Mouse (Mus musculus) midbrain, embryonic 14.5 days (tissue): ENCODE results near the gene Sdhaf4. TPM values are rescaled to one million over a fixed set of nuclear protein-coding genes. Genes with fewer than 3 reads are reported as not detected.
"Not testable (repeated sequence)": the region's sequence is repeated elsewhere in the genome, so short reads cannot be mapped to it uniquely, and the experiment has no call there.

ENCODE experiments used
- ATAC-seq: fragments of 200-750 bp; cut with Nextera tagmentation; 2 replicates; pipeline ENCODE4 v1.8.0; 2017; ENCODE audit warnings: moderate number of reproducible peaks, moderate library complexity; ENCODE audit not compliant: low FRiP score, low TSS enrichment
- DNase-seq: peaks from one replicate; pipeline ENCODE4 v3.0.0-alpha.2; 2015
- H3K27ac ChIP-seq: fragments of 300-500 bp; sonication (generic); replicated peaks from 2 replicates; pipeline ENCODE4 v1.5.1; 2014; ENCODE audit warnings: mild to moderate bottlenecking, low read depth, low read length, moderate library complexity
- H3K27me3 ChIP-seq: fragments of 300-500 bp; sonication (generic); 2 replicates; pipeline ENCODE4 v1.6.1; 2014; ENCODE audit warnings: low read length, control low read depth, mixed read lengths; ENCODE audit not compliant: control insufficient read depth, insufficient read depth
- H3K36me3 ChIP-seq: fragments of 300-500 bp; sonication (generic); 2 replicates; pipeline ENCODE4 v1.6.1; 2014; ENCODE audit warnings: low read length, control low read depth; ENCODE audit not compliant: control insufficient read depth, insufficient read depth
- H3K4me1 ChIP-seq: fragments of 300-500 bp; sonication (generic); 2 replicates; pipeline ENCODE4 v1.6.1; 2014; ENCODE audit warnings: mild to moderate bottlenecking, antibody characterized with exemption, low read length, control low read depth; ENCODE audit not compliant: control insufficient read depth, insufficient read depth
- H3K4me2 ChIP-seq: fragments of 300-500 bp; sonication (generic); 2 replicates; pipeline ENCODE4 v1.6.1; 2014; ENCODE audit warnings: mild to moderate bottlenecking, low read length, moderate library complexity
- H3K4me3 ChIP-seq: fragments of 300-500 bp; sonication (generic); replicated peaks from 2 replicates; pipeline ENCODE4 v1.5.1; 2014; ENCODE audit warnings: low read depth, low read length
- H3K9ac ChIP-seq: fragments of 300-500 bp; sonication (generic); replicated peaks from 2 replicates; pipeline ENCODE4 v1.6.1; 2014; ENCODE audit warnings: mild to moderate bottlenecking, low read length, moderate library complexity
- H3K9me3 ChIP-seq: fragments of 300-500 bp; sonication (generic); 2 replicates; pipeline ENCODE4 v1.6.1; 2016; ENCODE audit warnings: low read length, control low read depth, mixed read lengths; ENCODE audit not compliant: control insufficient read depth
- WGBS: fragments of 180-500 bp; shearing (Covaris S2); extraction: QIAGEN DNeasy Blood & Tissue Kit; methylation state at CpG from one replicate; pipeline ENCODE4 v1.1.7; 2014; 5-methylcytosine and 5-hydroxymethylcytosine counted together
- polyA plus RNA-seq: library from polyadenylated mRNA; unstranded; fragments of >200 nt; fragmentation: Nextera tagmentation; extraction: Ambion mirVana; gene quantifications from 2 replicates; pipeline ENCODE4 v1.2.1, GENCODE M21; 2014

Gene Sdhaf4
- polyA plus RNA-seq, 1 experiment from 2014 or later: 115 TPM

DNA sequence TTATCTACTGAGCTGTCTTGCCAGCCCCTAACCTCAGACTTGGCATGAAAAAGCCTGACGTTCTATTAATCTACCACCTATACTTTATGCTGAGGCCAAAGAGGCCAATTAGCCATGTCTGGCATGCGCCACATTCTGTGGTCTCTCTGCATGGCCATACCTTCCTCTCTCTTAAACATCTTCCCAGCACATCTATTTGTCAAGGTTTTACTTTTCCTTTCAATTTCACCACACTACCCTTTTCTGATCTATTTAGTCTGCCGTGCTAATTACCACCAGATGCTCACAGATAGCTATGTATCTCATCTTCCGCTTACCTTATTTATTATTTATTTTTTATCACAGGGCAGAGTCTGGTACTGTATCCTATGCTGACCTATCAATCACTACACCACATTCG lies 6.1 kb downstream of the Sdhaf4 start:
- Histone ChIP-seq H3K27ac (no peak overlapping the region), H3K36me3 (peaks cover 29% of the 10 kb centered on the region), H3K9ac (no peak overlapping the region), H3K4me3 (no peak overlapping the region), H3K9me3 (no peaks in the 10 kb centered on the region), H3K4me1 (peaks cover 2% of the 10 kb centered on the region; the same call in 1 of the 2 replicates), H3K27me3 (no peaks in the 10 kb centered on the region), H3K4me2 (no peak overlapping the region)
- 98% methylated on average over 5 of the region's 5 CpGs for WGBS
- DNase-seq (no peak), ATAC-seq (no peak)

- H3K36me3 ChIP-seq: peaks cover 29% of the 10 kb centered on the region
- no peak overlapping the region for H3K4me2 ChIP-seq
- no peaks in the 10 kb centered on the region for H3K27me3 ChIP-seq
- H3K4me1 ChIP-seq: no peaks in the 10 kb centered on the region
- ATAC-seq (no peak), DNase-seq (no peak)
- no peak overlapping the region for H3K9ac ChIP-seq
- no peak overlapping the region for H3K4me3 ChIP-seq
- 96% methylated on average over 7 of the region's 7 CpGs for WGBS
- no peaks in the 10 kb centered on the region for H3K9me3 ChIP-seq
- no peak overlapping the region for H3K27ac ChIP-seq
Observed at GRCm38 (mm10) chr1:23998866-23999265, 6.6 kb downstream of the Sdhaf4 start.

GRCm38 (mm10) chr1:23998120-23998810 lies 7.2 kb downstream of the Sdhaf4 start:
- WGBS: 92% methylated on average over 7 of the region's 7 CpGs
- H3K4me3 ChIP-seq: no peak overlapping the region
- no peak overlapping the region for H3K4me2 ChIP-seq
- H3K27me3 ChIP-seq: no peaks in the 10 kb centered on the region
- H3K9ac ChIP-seq: no peak overlapping the region
- no peak for ATAC-seq
- no peak overlapping the region for H3K27ac ChIP-seq
- H3K9me3 ChIP-seq: no peaks in the 10 kb centered on the region
- no peak for DNase-seq
- H3K4me1 ChIP-seq: no peaks in the 10 kb centered on the region
- H3K36me3 ChIP-seq: peaks cover 29% of the 10 kb centered on the region

GRCm38 (mm10) chr1:23997493-23997892 lies 8.0 kb downstream of the Sdhaf4 start:
- ATAC-seq (no peak), DNase-seq (no peak)
- Histone ChIP-seq H3K4me1 (no peaks in the 10 kb centered on the region), H3K9ac (no peak overlapping the region), H3K4me2 (no peak overlapping the region), H3K36me3 (peaks cover 23% of the 10 kb centered on the region), H3K27ac (no peak overlapping the region), H3K27me3 (no peaks in the 10 kb centered on the region), H3K4me3 (no peak overlapping the region), H3K9me3 (no peaks in the 10 kb centered on the region)
- 92% methylated on average over 3 of the region's 3 CpGs for WGBS

GRCm38 (mm10) chr1:23995420-23995819 lies 10.0 kb downstream of the Sdhaf4 start:
- Histone ChIP-seq H3K4me1 (no peaks in the 10 kb centered on the region), H3K36me3 (peaks cover 10% of the 10 kb centered on the region; the same call in 1 of the 2 replicates), H3K27ac (no peak overlapping the region), H3K4me2 (no peak overlapping the region), H3K4me3 (no peak overlapping the region), H3K9me3 (no peaks in the 10 kb centered on the region), H3K27me3 (no peaks in the 10 kb centered on the region), H3K9ac (no peak overlapping the region)
- no peak for ATAC-seq
- WGBS: 91% methylated on average over 4 of the region's 4 CpGs
- no peak for DNase-seq

DNA sequence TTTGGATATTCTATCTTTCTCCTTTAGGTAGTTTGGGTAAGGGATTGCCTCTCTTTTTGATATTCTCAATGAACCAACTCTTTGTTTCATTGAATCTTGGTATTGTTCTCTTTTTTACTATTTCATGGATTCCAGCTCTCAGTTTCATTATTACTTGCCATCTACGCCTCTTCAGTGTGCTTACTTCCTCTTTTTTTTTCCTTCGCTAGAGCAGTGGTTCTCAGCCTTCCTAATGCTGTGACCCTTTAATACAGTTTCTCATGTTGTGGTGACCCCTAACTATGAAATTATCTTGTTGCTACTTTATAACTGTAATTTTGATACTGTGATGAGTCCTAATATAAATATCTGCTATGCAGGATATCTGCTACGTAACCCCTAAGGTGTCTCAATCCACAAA lies 22.3 kb downstream of the Sdhaf4 start:
- WGBS: 90% methylated on average over 3 of the region's 3 CpGs
- Histone ChIP-seq H3K4me1 (no peaks in the 10 kb centered on the region), H3K9ac (no peak overlapping the region), H3K9me3 (no peaks in the 10 kb centered on the region), H3K27ac (no peak overlapping the region), H3K36me3 (no peaks in the 10 kb centered on the region), H3K4me2 (no peak overlapping the region), H3K4me3 (no peak overlapping the region), H3K27me3 (no peaks in the 10 kb centered on the region)
- DNase-seq (no peak), ATAC-seq (no peak)

- Histone ChIP-seq H3K4me2 (no peak overlapping the region), H3K9me3 (no peaks in the 10 kb centered on the region), H3K36me3 (no peaks in the 10 kb centered on the region), H3K27ac (no peak overlapping the region), H3K27me3 (no peaks in the 10 kb centered on the region), H3K4me1 (no peaks in the 10 kb centered on the region), H3K4me3 (no peak overlapping the region), H3K9ac (no peak overlapping the region)
- no peak for ATAC-seq
- no peak for DNase-seq
- WGBS: 92% methylated on average over 6 of the region's 6 CpGs
Observed at GRCm38 (mm10) chr1:23978281-23978680, 27.2 kb downstream of the Sdhaf4 start.

DNA sequence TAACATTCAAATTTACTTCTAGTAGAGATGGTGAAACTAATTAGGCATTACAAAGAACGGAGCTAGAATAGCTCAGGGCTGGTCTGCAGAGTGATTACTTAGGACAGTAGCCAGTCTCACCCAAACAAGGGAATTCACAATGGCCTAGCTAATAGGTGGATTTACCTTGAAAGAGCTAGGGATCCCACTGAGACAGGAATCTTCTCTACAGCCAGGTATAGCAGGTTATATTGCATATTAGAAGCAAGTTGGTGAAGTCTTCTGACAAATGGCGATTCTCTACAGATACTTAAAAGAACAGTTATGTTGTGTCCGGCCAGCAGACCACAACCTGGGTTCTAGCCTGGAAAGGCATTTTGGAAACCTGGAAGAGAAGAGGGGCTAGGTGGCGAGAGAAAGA lies 34.3 kb downstream of the Sdhaf4 start:
- H3K36me3 ChIP-seq, H3K27me3 ChIP-seq, DNase-seq, H3K9ac ChIP-seq, H3K4me2 ChIP-seq, H3K9me3 ChIP-seq, H3K4me3 ChIP-seq, H3K27ac ChIP-seq, ATAC-seq, H3K4me1 ChIP-seq: not testable (repeated sequence)
- WGBS: 80% methylated on average over 3 of the region's 4 CpGs

DNA sequence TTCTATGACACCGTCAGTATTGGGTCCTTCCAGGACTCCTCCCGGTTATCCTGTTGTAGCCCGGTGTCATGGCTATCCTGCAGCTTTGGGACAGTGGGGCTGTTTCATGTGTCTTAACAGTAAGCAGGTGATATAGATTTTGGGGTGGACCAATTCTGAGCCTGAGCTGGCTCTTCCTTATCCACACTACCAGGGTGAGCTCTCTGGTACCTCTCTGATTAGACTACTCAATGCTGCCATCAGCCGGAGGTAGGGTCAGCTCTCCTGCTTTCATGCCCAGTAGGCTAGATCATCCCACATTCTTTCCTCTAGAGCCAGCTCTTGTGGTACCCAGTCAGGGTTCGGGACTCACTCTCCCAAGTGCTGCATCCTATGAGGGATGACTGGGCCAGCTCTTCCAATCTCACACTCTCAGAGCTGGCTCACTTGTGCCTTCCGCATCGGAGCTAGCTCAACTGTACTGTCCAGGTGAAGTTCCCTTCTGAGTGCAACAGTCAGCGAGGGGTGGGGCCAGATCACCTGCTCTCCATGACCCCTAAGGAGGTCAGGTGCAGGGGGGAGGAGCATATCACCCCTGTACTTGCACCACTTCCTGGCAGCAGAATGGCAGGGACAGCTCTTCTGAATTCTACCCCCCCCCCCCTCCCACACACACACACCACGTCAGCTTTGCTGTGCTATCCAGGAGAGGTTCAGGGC lies 37.3 kb downstream of the Sdhaf4 start:
- H3K27ac ChIP-seq: no peak overlapping the region
- H3K27me3 ChIP-seq: no peaks in the 10 kb centered on the region
- peak; percentile 27; the same call in 1 of the 2 replicates for ATAC-seq
- WGBS: 87% methylated on average over 9 of the region's 9 CpGs
- no peak for DNase-seq
- H3K9me3 ChIP-seq: no peaks in the 10 kb centered on the region
- H3K9ac ChIP-seq: no peak overlapping the region
- no peak overlapping the region for H3K4me3 ChIP-seq
- H3K36me3 ChIP-seq: no peaks in the 10 kb centered on the region
- H3K4me1 ChIP-seq: no peaks in the 10 kb centered on the region
- H3K4me2 ChIP-seq: no peak overlapping the region
